Mouse (Mus musculus) c-Kit-positive CD71-positive TER-119-positive erythroid progenitor cells, embryonic 14.5 days (primary cell): ENCODE data around the gene Antxr1.
A peak's percentile ranks its signal among the peaks of the same experiment; 100 is the strongest.
"Not testable (repeated sequence)": the region's sequence is repeated elsewhere in the genome, so short reads cannot be mapped to it uniquely, and the experiment has no call there.

ENCODE experiments used
- DNase-seq: peaks from one replicate; pipeline ENCODE4 v3.0.0-alpha.2; 2013; ENCODE audit warnings: low spot score

The Antxr1 gene

DNA sequence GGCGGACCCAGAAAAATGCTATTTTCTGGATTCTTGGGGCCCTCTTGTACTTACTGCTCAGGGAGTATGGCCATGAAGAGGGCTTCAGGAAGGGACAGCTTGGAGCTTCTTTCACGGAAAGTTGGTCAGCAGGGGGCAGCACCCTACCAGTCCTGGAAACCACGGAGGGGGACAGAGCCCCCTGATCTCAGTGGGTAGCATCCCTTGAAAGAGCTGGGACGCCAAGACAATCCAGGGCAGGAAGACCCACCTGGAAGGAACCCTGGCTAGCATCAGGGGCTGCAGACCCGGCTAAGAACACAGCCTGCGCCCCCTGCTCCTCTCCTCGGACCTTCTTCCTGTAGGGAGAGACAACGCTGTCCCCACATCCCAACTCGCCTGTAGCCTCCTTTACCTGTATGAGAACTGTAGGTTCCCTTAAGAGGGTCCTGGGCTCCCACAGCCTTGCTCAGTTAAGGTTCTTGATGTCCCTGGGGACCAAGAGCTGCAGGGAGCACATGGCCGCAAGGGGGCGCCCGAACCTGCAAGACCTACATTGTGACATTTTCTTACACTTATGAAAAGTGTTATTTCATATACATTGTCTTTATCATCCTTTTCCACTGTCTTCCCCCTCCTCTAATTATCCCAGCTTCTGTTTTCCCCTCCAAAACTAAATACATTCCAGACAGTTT, 234.2 kb downstream of the Antxr1 start:
- DNase-seq, result peak; percentile 78

DNA sequence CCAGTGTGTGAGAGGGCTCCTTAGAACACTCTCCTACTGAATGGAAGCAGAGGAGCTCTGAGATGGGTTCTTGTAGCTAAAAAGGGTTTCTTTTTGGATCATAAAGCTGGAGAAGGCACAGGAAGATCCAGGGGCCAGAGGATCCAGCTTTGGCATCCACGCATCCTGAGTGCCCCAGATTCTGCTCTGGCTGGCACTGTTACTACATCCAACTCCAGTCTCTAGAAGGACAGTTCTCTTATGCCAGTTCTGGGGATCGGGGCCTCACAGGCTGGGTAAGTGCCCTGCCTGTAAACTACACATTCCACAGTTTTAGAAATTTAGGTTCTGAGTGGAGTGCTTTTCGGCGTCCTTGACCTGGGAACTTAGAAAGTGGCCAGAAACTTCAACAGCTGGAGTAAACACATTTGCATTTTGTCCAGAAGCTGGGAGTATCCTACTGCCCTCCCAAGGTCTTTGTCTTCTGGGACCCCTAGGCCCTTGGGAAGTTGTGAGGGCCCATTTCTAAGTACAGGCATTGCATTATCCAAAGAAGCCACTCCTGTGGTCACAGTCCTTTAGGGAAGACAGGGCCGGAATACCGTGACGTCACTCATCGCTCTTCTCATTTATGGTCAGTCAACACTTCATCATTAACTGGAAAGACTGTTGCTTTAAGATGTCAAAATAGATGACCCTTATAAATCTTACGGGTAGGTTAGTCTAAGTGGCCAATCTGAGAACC, 235.2 kb downstream of the Antxr1 start:
- DNase-seq, result no peak

DNA sequence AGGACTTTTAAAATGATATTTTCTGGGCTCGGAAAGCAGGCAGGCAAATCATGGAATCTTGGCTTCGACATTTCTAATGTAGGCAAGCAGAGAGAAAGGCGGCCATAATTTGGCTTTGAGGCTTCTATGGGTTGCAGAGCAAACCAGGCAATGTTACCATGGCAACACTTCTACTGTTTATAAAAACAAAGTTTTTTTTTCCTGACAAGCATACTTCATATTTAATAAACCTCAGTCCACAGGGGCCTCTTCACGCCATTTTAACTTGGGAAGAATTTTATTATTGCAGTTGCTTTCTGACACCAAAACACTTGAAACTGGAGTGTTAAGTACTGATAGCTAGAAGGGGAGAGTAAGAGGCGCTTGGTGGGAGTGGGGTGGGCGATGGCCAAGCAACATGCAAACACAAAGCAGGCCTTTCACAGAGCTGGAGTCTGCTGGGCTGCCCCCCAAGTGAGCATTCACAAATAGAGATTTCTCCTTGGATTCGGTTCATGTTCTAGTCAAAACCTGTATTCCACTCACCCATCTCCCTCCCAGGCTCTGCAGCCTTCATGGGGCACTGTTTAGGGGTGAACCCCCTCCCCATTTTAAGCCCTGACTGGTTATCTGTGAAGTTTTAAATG, 235.8 kb downstream of the Antxr1 start:
- DNase-seq, result no peak

DNA sequence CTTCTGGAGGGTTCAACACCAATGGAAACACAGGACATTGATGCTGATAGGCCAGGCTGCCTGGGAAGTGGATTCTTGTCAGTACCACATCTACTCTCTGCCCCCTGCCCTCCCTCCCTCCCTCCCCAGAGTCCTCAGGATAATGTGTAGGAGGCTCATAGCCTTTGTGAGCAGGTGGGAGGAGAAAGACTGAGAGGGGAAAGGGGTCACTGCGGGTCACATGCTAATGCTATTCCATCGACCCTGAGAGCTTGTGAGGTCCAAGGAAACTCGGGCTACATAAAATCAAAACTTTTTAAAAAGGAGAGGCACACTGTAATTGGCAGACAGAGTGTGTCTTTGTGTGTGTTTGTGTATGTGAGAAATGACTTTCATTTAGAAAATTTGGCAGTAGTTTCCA, 236.4 kb downstream of the Antxr1 start:
- no peak for DNase-seq

DNA sequence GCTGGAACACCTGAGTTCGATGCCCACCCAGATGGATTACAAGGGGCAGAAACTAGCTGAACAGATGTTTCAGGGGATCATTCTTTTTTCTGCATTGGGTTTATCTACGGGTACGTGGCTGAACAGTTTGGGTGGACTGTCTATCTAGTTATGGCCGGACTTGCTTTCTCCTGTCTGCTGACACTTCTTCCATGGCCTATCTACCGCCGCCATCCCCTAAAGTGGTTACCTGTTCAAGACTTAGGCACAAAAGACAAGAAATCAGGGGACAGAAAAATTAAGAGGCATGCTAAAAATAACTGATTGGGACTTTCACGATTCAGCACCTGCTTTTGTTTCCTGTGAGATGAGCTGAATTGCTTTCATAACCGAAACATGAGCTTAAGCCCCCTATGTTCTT, 242.0 kb downstream of the Antxr1 start:
- DNase-seq, result not testable (repeated sequence)

DNA sequence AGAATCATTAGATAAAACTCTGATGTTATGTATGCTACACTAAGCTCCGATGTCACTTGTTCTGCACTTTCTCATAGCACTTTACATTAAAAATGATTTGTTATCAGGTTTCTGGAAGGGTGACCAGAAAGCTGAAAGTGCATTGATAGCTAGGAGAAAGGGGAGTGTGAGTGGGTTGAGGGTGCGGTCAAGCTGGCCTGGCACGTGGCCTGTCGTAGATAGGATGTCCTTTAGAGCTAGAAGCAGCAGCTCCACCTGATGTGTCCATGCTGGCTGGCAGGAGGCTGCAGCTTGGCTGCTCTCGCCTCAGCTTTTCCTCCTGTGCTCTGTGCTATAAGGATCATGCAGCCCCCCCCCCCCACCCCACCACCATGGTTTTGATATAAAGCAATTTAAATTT, 243.1 kb downstream of the Antxr1 start:
- no peak for DNase-seq

DNA sequence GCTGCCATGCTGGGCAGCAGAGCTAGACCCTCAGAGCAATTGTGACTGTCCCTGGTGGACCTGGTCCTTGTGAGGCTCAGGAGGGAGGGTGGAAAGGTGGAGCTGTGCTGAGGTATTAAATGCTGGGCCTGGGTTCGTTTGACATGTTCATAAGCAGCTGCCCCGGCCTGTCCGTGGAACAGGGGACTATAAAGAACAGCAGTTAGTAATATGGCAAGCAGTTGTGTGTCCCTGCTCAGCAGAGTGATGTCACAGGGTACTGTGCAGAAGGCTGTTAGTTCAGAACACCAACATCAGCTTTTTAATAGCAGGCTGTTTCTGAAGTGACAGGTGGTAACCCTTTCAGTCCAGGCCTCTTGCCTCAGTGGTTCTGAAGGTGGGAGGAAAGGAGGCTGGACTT, 244.7 kb downstream of the Antxr1 start:
- no peak for DNase-seq

DNA sequence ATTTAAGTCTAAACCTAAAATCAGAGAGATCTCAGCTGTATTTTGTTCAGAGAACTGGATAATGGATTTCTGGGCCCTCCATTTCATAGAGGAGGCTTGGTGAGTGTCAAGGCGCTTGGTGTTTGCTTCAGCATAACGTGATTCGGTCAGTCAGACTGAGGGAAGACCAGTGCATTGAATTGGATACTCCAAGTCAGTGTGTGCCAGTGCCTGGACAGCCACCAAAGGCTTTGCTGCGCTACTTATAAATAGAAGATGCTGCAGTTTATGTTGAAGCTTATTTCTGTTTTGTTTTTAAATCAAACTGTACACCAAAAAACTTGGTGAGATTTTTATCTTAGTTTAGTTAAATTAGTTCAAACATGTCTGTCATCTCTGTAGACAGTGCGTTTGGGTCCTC, 247.3 kb downstream of the Antxr1 start:
- DNase-seq, result no peak

DNA sequence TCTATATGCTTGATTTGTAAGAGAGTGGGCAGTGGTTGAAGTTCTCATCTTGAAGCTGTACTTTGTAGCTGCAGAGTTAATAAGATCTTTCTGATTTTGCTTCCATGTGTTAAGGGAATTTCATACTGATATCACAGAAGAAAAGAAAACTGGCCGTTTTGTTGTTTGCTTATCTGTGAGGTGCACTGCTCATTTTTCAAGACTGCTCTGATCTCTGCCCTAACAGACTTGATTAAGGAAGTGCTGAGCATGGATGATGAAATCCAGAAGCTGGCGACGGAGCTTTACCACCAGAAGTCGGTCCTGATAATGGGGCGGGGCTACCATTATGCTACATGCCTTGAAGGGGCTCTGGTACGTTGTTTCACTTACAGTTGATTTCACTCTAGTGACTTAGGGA, 250.6 kb downstream of the Antxr1 start:
- peak; percentile 45 for DNase-seq
